Mouse (Mus musculus) brain, embryonic 14.5 days (tissue): Measurements from ENCODE around the gene Fam78a.

ENCODE experiments used
- CTCF ChIP-seq: fragments of 200-500 bp; IDR thresholded peaks from 2 replicates; pipeline ENCODE4 v1.5.1; 2012; ENCODE audit warnings: inconsistent platforms, mild to moderate bottlenecking, moderate library complexity, borderline replicate concordance; ENCODE audit not compliant: insufficient read depth, insufficient read length; ENCODE audit errors: extremely low read depth
- POLR2A ChIP-seq: fragments of 200-500 bp; IDR thresholded peaks from 2 replicates; pipeline ENCODE4 v1.6.1; 2012; ENCODE audit warnings: mild to moderate bottlenecking, inconsistent platforms, borderline replicate concordance; ENCODE audit not compliant: poor library complexity, insufficient read depth, insufficient read length, severe bottlenecking; ENCODE audit errors: extremely low read depth

- TF ChIP-seq CTCF, result no peak
- no peak for TF ChIP-seq POLR2A
Measured at GRCm38 (mm10) chr2:32068811-32069607, 15.6 kb downstream of the Fam78a start.
